Mouse (Mus musculus) kidney, adult 2 months (tissue): ENCODE results near the gene Slc34a3. TPM values are rescaled to one million over a fixed set of nuclear protein-coding genes. Genes with fewer than 3 reads are reported as not detected.

Experiments used
- DNase-seq: peaks from one replicate; pipeline ENCODE4 v3.0.0; 2021
- H3K27ac ChIP-seq: fragments of 200-500 bp; 2 replicates; pipeline ENCODE4 v1.5.1; 2012; ENCODE audit warnings: low read depth, low read length, control low read depth, inconsistent platforms; ENCODE audit not compliant: insufficient read depth
- H3K27me3 ChIP-seq: fragments of 200-500 bp; replicated peaks from 2 replicates; pipeline ENCODE4 v1.6.1; 2012; ENCODE audit warnings: mild to moderate bottlenecking, moderate library complexity, low read length, inconsistent platforms; ENCODE audit not compliant: control insufficient read depth, insufficient read depth
- H3K36me3 ChIP-seq: fragments of 200-500 bp; 2 replicates; pipeline ENCODE4 v1.6.1; 2012; ENCODE audit warnings: mild to moderate bottlenecking, moderate library complexity, low read length, inconsistent platforms; ENCODE audit not compliant: control insufficient read depth, insufficient read depth
- H3K4me1 ChIP-seq: fragments of 200-500 bp; 2 replicates; pipeline ENCODE4 v1.6.1; 2011; ENCODE audit warnings: low read length; ENCODE audit not compliant: control insufficient read depth, insufficient read depth
- H3K4me3 ChIP-seq: fragments of 200-500 bp; 2 replicates; pipeline ENCODE4 v1.5.1; 2011; ENCODE audit warnings: mild to moderate bottlenecking, low read depth, low read length, control low read depth; ENCODE audit not compliant: insufficient read depth
- CTCF ChIP-seq: fragments of 200-500 bp; conservative IDR thresholded peaks from 2 replicates; pipeline ENCODE4 v1.5.1; 2011; ENCODE audit warnings: low read depth, mild to moderate bottlenecking, control low read depth, low read length, moderate library complexity, mixed read lengths; ENCODE audit not compliant: insufficient read depth, insufficient read length
- POLR2A ChIP-seq: fragments of 200-500 bp; IDR thresholded peaks from one replicate; pipeline ENCODE4 v1.6.1; 2011; ENCODE audit warnings: low read depth, low read length, control low read depth
- WGBS: fragments of 180-500 bp; shearing (Covaris S2); methylation state at CpG from one replicate; pipeline ENCODE4 v1.1.7; 2018; 5-methylcytosine and 5-hydroxymethylcytosine counted together
- polyA plus RNA-seq: library from polyadenylated mRNA; depleted of rRNA; stranded (reverse); fragments of >200 nt; gene quantifications from 2 replicates; pipeline ENCODE4 v1.2.3, GENCODE M21; 2012; rRNA removed

Gene Slc34a3
- polyA plus RNA-seq, 1 experiment = 240 TPM

DNA sequence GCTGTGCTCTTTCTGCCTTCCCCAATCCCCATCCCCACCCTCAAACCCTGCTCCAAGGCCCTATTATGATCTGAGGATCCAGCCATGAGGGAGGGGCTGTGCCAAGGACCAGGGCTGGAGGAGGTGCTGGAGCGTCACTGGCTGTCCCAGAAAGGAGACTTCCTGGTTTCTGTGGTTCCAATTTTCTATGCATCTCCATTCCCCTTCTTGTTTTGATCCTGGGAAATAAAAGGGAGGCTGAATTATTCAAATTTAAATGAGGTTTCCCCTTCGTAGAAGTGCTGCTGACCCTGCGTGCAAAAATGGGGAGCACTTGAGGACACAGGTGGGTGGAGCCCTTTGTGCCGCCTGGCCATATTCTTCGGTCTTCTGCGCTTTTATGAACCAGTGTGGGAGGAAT lies 51.5 kb downstream of the Slc34a3 start:
- WGBS = 54% methylated on average over 6 of the region's 6 CpGs
- no peak for DNase-seq
- Histone ChIP-seq H3K4me1 (peaks cover 3% of the 10 kb centered on the region), H3K36me3 (no peaks in the 10 kb centered on the region), H3K27me3 (no peaks in the 10 kb centered on the region), H3K27ac (no peak overlapping the region), H3K4me3 (peak overlapping the region; percentile 35; the same call in 1 of the 2 replicates)
- TF ChIP-seq POLR2A (no peak), CTCF (no peak)

DNA sequence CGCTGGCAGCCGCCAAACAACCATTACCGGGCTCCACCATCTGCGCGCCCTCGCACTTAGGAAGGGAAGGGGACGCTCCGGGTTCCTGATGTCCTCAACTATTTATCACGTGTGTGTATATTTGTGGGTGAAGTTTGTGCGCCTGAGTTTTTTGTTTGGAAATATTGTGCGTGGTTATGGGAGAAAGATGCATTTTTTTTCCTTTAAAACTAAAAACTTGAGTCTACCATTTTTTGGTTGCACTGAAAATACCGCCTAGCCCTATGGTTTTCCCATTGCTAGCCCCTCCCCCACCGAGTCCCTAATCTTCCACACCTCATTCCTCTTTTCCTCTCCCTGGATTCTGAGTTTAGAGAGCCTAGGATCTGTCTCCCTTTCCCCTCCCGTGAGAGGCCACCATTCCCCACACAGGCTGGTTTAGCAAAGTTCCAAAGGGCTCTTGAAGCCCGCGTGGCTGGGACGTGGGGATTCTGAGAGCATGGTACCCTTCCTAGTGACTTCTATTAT lies 52.2 kb downstream of the Slc34a3 start:
- H3K27me3 ChIP-seq = no peaks in the 10 kb centered on the region
- no peak for DNase-seq
- H3K4me3 ChIP-seq = peak overlapping the region; percentile 67
- no peak overlapping the region for H3K27ac ChIP-seq
- TF ChIP-seq POLR2A (no peak), CTCF (no peak)
- 6% methylated on average over 17 of the region's 17 CpGs for WGBS
- H3K4me1 ChIP-seq = peaks cover 11% of the 10 kb centered on the region
- no peaks in the 10 kb centered on the region for H3K36me3 ChIP-seq

- WGBS = under 1% methylated on average over 100 of the region's 100 CpGs
- DNase-seq = peak; percentile 44
- no peaks in the 10 kb centered on the region for H3K36me3 ChIP-seq
- peak overlapping the region; percentile 1 for H3K27ac ChIP-seq
- TF ChIP-seq CTCF = no peak
- TF ChIP-seq POLR2A = no peak
- H3K27me3 ChIP-seq = no peaks in the 10 kb centered on the region
- H3K4me1 ChIP-seq = peaks cover 15% of the 10 kb centered on the region
- peak overlapping the region; percentile 67 for H3K4me3 ChIP-seq
Measured at GRCm38 (mm10) chr2:25180973-25181890, 52.9 kb downstream of the Slc34a3 start.

GRCm38 (mm10) chr2:25180478-25180903 lies 53.7 kb downstream of the Slc34a3 start, which contains the start of gene Nrarp:
Nrarp (plus strand) TSS chr2:25180758.
- Histone ChIP-seq H3K4me1 (peaks cover 22% of the 10 kb centered on the region), H3K36me3 (no peaks in the 10 kb centered on the region), H3K27ac (peak within 1 kb of the TSS; percentile 19), H3K27me3 (no peaks in the 10 kb centered on the region), H3K4me3 (peak within 1 kb of the TSS; percentile 67)
- TF ChIP-seq CTCF (no peak; the same call in 1 of the 2 replicates), POLR2A (no peak)
- under 1% methylated on average over 35 of the region's 35 CpGs for WGBS
- peak; percentile 96 for DNase-seq

DNA sequence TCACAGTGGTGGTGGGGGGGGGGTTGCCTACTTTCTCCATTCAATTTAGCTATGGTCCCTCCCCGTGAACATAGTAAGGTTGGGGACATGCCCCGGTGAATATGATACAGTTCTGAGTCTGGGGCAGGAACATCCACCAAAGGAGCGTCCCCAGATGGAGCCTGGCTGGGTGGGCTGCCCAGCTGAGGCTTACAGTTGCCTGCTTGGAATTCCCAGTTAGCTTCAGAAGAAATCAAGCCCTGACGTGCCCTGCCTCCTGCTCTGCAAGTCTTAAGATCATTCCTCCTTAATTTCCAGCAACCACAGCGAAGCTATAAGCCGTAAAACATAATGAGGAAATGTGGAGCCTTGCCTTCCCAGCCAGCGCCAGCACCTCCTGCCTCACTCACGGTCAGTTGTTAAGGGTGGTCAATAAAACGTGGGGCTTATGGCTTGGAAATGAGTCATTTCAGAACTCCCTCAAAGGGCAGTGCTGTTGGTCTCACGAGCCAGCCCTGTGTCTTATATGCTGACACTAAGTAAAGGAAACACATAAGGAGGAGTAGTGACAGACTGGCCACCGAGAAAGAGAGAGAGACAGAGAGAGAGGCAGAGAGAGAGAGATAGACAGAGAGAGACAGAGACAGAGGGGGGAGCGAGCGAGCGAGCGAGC lies 54.5 kb downstream of the Slc34a3 start:
- Histone ChIP-seq H3K4me1 (peaks cover 26% of the 10 kb centered on the region), H3K27ac (peak overlapping the region; percentile 19; the same call in 1 of the 2 replicates), H3K36me3 (no peaks in the 10 kb centered on the region), H3K27me3 (no peaks in the 10 kb centered on the region), H3K4me3 (peak overlapping the region; percentile 13; the same call in 1 of the 2 replicates)
- TF ChIP-seq POLR2A = no peak
- no peak for TF ChIP-seq CTCF
- 51% methylated on average over 15 of the region's 15 CpGs for WGBS
- no peak for DNase-seq

Other genes starting within 250 kb of the Slc34a3 start
- 77.8 and 110 TPM in 2 replicates for gene Nsmf, start 180.0 kb downstream of the Slc34a3 start, polyA plus RNA-seq
- 23.7 and 29.2 TPM in 2 replicates for gene Entpd8, start 154.1 kb downstream of the Slc34a3 start, polyA plus RNA-seq
- not detected in 2 replicates for gene Noxa1, start 139.2 kb downstream of the Slc34a3 start, polyA plus RNA-seq
- gene Nrarp, start 53.6 kb downstream of the Slc34a3 start, polyA plus RNA-seq = 5.7 and 7.8 TPM in 2 replicates
- 21.8 and 26.9 TPM in 2 replicates for gene Tor4a, start 37.5 kb downstream of the Slc34a3 start, polyA plus RNA-seq
- 62.6 and 70.5 TPM in 2 replicates for gene Nelfb, start 22.9 kb downstream of the Slc34a3 start, polyA plus RNA-seq
- gene Stpg3, start 19.7 kb downstream of the Slc34a3 start, polyA plus RNA-seq = 0.42 and 0.68 TPM in 2 replicates
- gene Fam166a, start 15.6 kb downstream of the Slc34a3 start, polyA plus RNA-seq = 0.55 and 0.58 TPM in 2 replicates
- 313 and 314 TPM in 2 replicates for gene Tubb4b, start 9.7 kb downstream of the Slc34a3 start, polyA plus RNA-seq
- 0.06 and 0.12 TPM in 2 replicates for gene Rnf224, start 2.4 kb upstream of the Slc34a3 start, polyA plus RNA-seq
- gene Rnf208, start 7.9 kb upstream of the Slc34a3 start, polyA plus RNA-seq = 49.1 and 57.9 TPM in 2 replicates
- 0.66 and 1.2 TPM in 2 replicates for gene Cysrt1, start 8.1 kb upstream of the Slc34a3 start, polyA plus RNA-seq
- 13.0 and 15.2 TPM in 2 replicates for gene AL732309.1, start 12.5 kb upstream of the Slc34a3 start, polyA plus RNA-seq
- gene Tmem203, start 21.1 kb upstream of the Slc34a3 start, polyA plus RNA-seq = 48.9 and 50.7 TPM in 2 replicates
- gene Tprn, start 28.3 kb upstream of the Slc34a3 start, polyA plus RNA-seq = 81.0 and 85.4 TPM in 2 replicates
- 46.2 and 48.8 TPM in 2 replicates for gene Ssna1, start 38.1 kb upstream of the Slc34a3 start, polyA plus RNA-seq
- 82.6 and 92.3 TPM in 2 replicates for gene Anapc2, start 38.1 kb upstream of the Slc34a3 start, polyA plus RNA-seq
- gene Tmem210, start 53.8 kb upstream of the Slc34a3 start, polyA plus RNA-seq = not detected in 2 replicates
- gene Lrrc26, start 55.6 kb upstream of the Slc34a3 start, polyA plus RNA-seq = 2.7 and 3.0 TPM in 2 replicates
- gene Grin1, start 84.8 kb upstream of the Slc34a3 start, polyA plus RNA-seq = 0.34 and 0.41 TPM in 2 replicates
- 16.6 and 19.6 TPM in 2 replicates for gene Man1b1, start 98.0 kb upstream of the Slc34a3 start, polyA plus RNA-seq
- 167 and 171 TPM in 2 replicates for gene Dpp7, start 122.0 kb upstream of the Slc34a3 start, polyA plus RNA-seq
- 125 and 133 TPM in 2 replicates for gene Uap1l1, start 131.3 kb upstream of the Slc34a3 start, polyA plus RNA-seq
- 0.20 and 0.34 TPM in 2 replicates for gene Sapcd2, start 138.0 kb upstream of the Slc34a3 start, polyA plus RNA-seq
- gene Entpd2, start 161.5 kb upstream of the Slc34a3 start, polyA plus RNA-seq = 18.8 and 23.8 TPM in 2 replicates
- 73.7 and 99.5 TPM in 2 replicates for gene Npdc1, start 165.0 kb upstream of the Slc34a3 start, polyA plus RNA-seq
- 0.19 and 0.80 TPM in 2 replicates for gene Fut7, start 188.9 kb upstream of the Slc34a3 start, polyA plus RNA-seq
- gene Abca2, start 194.3 kb upstream of the Slc34a3 start, polyA plus RNA-seq = 51.0 and 64.0 TPM in 2 replicates
- 104 and 130 TPM in 2 replicates for gene Clic3, start 222.5 kb upstream of the Slc34a3 start, polyA plus RNA-seq
- 49.0 and 53.2 TPM in 2 replicates for gene Paxx, start 226.7 kb upstream of the Slc34a3 start, polyA plus RNA-seq
- 47.2 and 51.6 TPM in 2 replicates for gene Ptgds, start 235.7 kb upstream of the Slc34a3 start, polyA plus RNA-seq